Mouse (Mus musculus): ENCODE data around the gene Snrpe. TPM values are rescaled to one million over a fixed set of nuclear protein-coding genes. Genes with fewer than 3 reads are reported as not detected.

Snrpe gene
- total and polyA plus RNA-seq, 3 experiments: 2.1 to 116 (median 78.9) TPM

Other genes starting within 250 kb of the Snrpe start
- 10 to 100 TPM in 1 of 2 experiments, 1 to 10 TPM in 1; 6.2 to 13.5 TPM for gene Etnk2, start 246.7 kb downstream of the Snrpe start, total RNA-seq (2021)
- gene Etnk2, start 246.7 kb downstream of the Snrpe start, polyA plus RNA-seq (2012; rRNA removed): 8.2 and 10.0 TPM in 2 replicates
- 10 to 100 TPM; 14.5 to 18.0 TPM for gene Sox13, start 185.9 kb downstream of the Snrpe start, total RNA-seq (2021)
- gene Sox13, start 185.9 kb downstream of the Snrpe start, polyA plus RNA-seq (2012; rRNA removed): 24.1 and 26.2 TPM in 2 replicates
- gene Zbed6, start 50.6 kb upstream of the Snrpe start, total RNA-seq (2021): 10 to 100 TPM in 1 of 2 experiments, 1 to 10 TPM in 1; 8.7 to 10.3 TPM
- gene Zbed6, start 50.6 kb upstream of the Snrpe start, polyA plus RNA-seq (2012; rRNA removed): not detected in 2 replicates
- gene Gm38394, start 51.0 kb upstream of the Snrpe start, total RNA-seq (2021): 10 to 100 TPM; 22.6 to 28.5 TPM
- 1.9 and 2.0 TPM in 2 replicates for gene Gm38394, start 51.0 kb upstream of the Snrpe start, polyA plus RNA-seq (2012; rRNA removed)
- under 1 TPM in 1 of 2 experiments, not detected in 1; 0.31 TPM for gene Lax1, start 79.8 kb upstream of the Snrpe start, total RNA-seq (2021)
- 0.17 and 0.18 TPM in 2 replicates for gene Lax1, start 79.8 kb upstream of the Snrpe start, polyA plus RNA-seq (2012; rRNA removed)
- gene Atp2b4, start 190.8 kb upstream of the Snrpe start, total RNA-seq (2021): 10 to 100 TPM; 24.9 to 39.7 TPM
- 4.2 and 4.5 TPM in 2 replicates for gene Atp2b4, start 190.8 kb upstream of the Snrpe start, polyA plus RNA-seq (2012; rRNA removed)